Mouse (Mus musculus) heart, adult 2 months (tissue): ENCODE measurements around the gene Kazn. TPM values are rescaled to one million over a fixed set of nuclear protein-coding genes. Genes with fewer than 3 reads are reported as not detected.

ENCODE experiments used
- DNase-seq, 2 experiments: peaks; one replicate each; pipeline ENCODE4 v3.0.0; 2021
- H3K27ac ChIP-seq: fragments of 200-600 bp; 2 replicates; pipeline ENCODE4 v1.8.1; 2022
- H3K27me3 ChIP-seq: fragments of 200-500 bp; 2 replicates; pipeline ENCODE4 v1.6.1; 2012; ENCODE audit warnings: mild to moderate bottlenecking, low read length, inconsistent platforms, mixed read lengths; ENCODE audit not compliant: control insufficient read depth, insufficient read depth
- H3K36me3 ChIP-seq: fragments of 200-500 bp; 2 replicates; pipeline ENCODE4 v1.6.1; 2012; ENCODE audit warnings: low read length, inconsistent platforms; ENCODE audit not compliant: control insufficient read depth, insufficient read depth
- H3K4me1 ChIP-seq: fragments of 200-500 bp; 2 replicates; pipeline ENCODE4 v1.6.1; 2011; ENCODE audit warnings: low read length; ENCODE audit not compliant: control insufficient read depth, insufficient read depth
- H3K4me3 ChIP-seq: fragments of 200-600 bp; 2 replicates; pipeline ENCODE4 v1.8.1; 2022
- H3K79me2 ChIP-seq: fragments of 200-500 bp; replicated peaks from 2 replicates; pipeline ENCODE4 v1.6.1; 2012; ENCODE audit warnings: mild to moderate bottlenecking, inconsistent platforms, low read length, moderate library complexity, mixed read lengths; ENCODE audit not compliant: control insufficient read depth, insufficient read depth
- H3K9ac ChIP-seq: fragments of 200-500 bp; 2 replicates; pipeline ENCODE4 v1.6.1; 2012; ENCODE audit warnings: low read depth, mild to moderate bottlenecking, control low read depth, inconsistent platforms, low read length, mixed read lengths
- CTCF ChIP-seq: fragments of 200-600 bp; IDR thresholded peaks from 2 replicates; pipeline ENCODE4 v1.8.1; 2022; ENCODE audit warnings: antibody characterized with exemption, mild to moderate bottlenecking, moderate library complexity
- EP300 ChIP-seq: fragments of 200-500 bp; IDR thresholded peaks from 2 replicates; pipeline ENCODE4 v1.6.1; 2011; ENCODE audit warnings: low read depth, low read length, control low read depth; ENCODE audit not compliant: insufficient read depth
- POLR2A ChIP-seq: fragments of 200-500 bp; IDR thresholded peaks from 2 replicates; pipeline ENCODE4 v1.6.1; 2011; ENCODE audit warnings: mild to moderate bottlenecking, low read depth, low read length, control low read depth; ENCODE audit not compliant: insufficient read depth
- WGBS: fragments of 180-500 bp; shearing (Covaris S2); methylation state at CpG from one replicate; pipeline ENCODE4 v1.1.7; 2018; 5-methylcytosine and 5-hydroxymethylcytosine counted together
- intact Hi-C: fragments of 180-260 bp; cut with DNase I; formaldehyde crosslinking; loops from one replicate; pipeline ENCODE4 v1.15.1; 2025
- polyA plus RNA-seq: library from polyadenylated mRNA; depleted of rRNA; stranded (reverse); fragments of >200 nt; gene quantifications from 2 replicates; pipeline ENCODE4 v1.2.3, GENCODE M21; 2012
- total RNA-seq, 2 experiments: library from RNA; stranded (reverse); gene quantifications; 2 replicates each; pipeline ENCODE4 v1.2.3; 2021

Kazn gene
- total and polyA plus RNA-seq, 3 experiments = 2.4 to 5.7 (median 3.4) TPM

GRCm38 (mm10) chr4:142065270-142065669 is 173.9 kb downstream of the Kazn start:
- no peak for TF ChIP-seq EP300
- no peak for TF ChIP-seq CTCF
- no peak for TF ChIP-seq POLR2A
- intact Hi-C loops = no loop called here
- no peaks in the 10 kb centered on the region for H3K79me2 ChIP-seq
- peak; percentile 66 to 67 for DNase-seq
- no peak overlapping the region for H3K4me3 ChIP-seq
- 30% methylated on average over 8 of the region's 8 CpGs for WGBS
- H3K27me3 ChIP-seq = no peaks in the 10 kb centered on the region
- H3K4me1 ChIP-seq = peaks cover 12% of the 10 kb centered on the region
- peak overlapping the region; percentile 53 for H3K27ac ChIP-seq
- no peak overlapping the region for H3K9ac ChIP-seq
- no peaks in the 10 kb centered on the region for H3K36me3 ChIP-seq

GRCm38 (mm10) chr4:142064582-142065228 is 174.5 kb downstream of the Kazn start:
- WGBS = 89% methylated on average over 11 of the region's 11 CpGs
- TF ChIP-seq EP300 (no peak), POLR2A (no peak), CTCF (no peak)
- no peaks in the 10 kb centered on the region for H3K79me2 ChIP-seq
- H3K9ac ChIP-seq = no peak overlapping the region
- no peaks in the 10 kb centered on the region for H3K27me3 ChIP-seq
- H3K36me3 ChIP-seq = no peaks in the 10 kb centered on the region
- intact Hi-C loops = no loop called here
- DNase-seq = no peak
- H3K4me3 ChIP-seq = no peak overlapping the region
- H3K4me1 ChIP-seq = peaks cover 13% of the 10 kb centered on the region
- peak overlapping the region; percentile 53; the same call in 1 of the 2 replicates for H3K27ac ChIP-seq

- Histone ChIP-seq H3K27me3 (no peaks in the 10 kb centered on the region), H3K27ac (no peak overlapping the region), H3K4me1 (peaks cover 16% of the 10 kb centered on the region), H3K36me3 (no peaks in the 10 kb centered on the region), H3K9ac (no peak overlapping the region), H3K4me3 (no peak overlapping the region), H3K79me2 (no peaks in the 10 kb centered on the region)
- intact Hi-C loops = no loop called here
- no peak for DNase-seq
- 86% methylated on average over 8 of the region's 8 CpGs for WGBS
- TF ChIP-seq CTCF = no peak
- TF ChIP-seq EP300 = no peak
- no peak for TF ChIP-seq POLR2A
Observed at GRCm38 (mm10) chr4:142063057-142063534, 176.1 kb downstream of the Kazn start.

- 82% methylated on average over 23 of the region's 23 CpGs for WGBS
- Histone ChIP-seq H3K36me3 (no peaks in the 10 kb centered on the region), H3K27ac (no peak overlapping the region), H3K4me1 (peaks cover 16% of the 10 kb centered on the region), H3K27me3 (no peaks in the 10 kb centered on the region), H3K4me3 (no peak overlapping the region), H3K79me2 (no peaks in the 10 kb centered on the region), H3K9ac (no peak overlapping the region)
- intact Hi-C loops = no loop called here
- TF ChIP-seq CTCF (no peak), POLR2A (no peak)
- no peak for DNase-seq
Observed at GRCm38 (mm10) chr4:142061485-142062240, 177.5 kb downstream of the Kazn start.

GRCm38 (mm10) chr4:142060455-142061378 is 178.5 kb downstream of the Kazn start:
- no peaks in the 10 kb centered on the region for H3K79me2 ChIP-seq
- H3K9ac ChIP-seq = no peak overlapping the region
- H3K4me3 ChIP-seq = no peak overlapping the region
- no peak for TF ChIP-seq EP300
- no peak for TF ChIP-seq CTCF
- TF ChIP-seq POLR2A = no peak
- intact Hi-C loops = no loop called here
- no peaks in the 10 kb centered on the region for H3K36me3 ChIP-seq
- 59% methylated on average over 18 of the region's 18 CpGs for WGBS
- peak; percentile 56 to 71 for DNase-seq
- H3K27ac ChIP-seq = no peak overlapping the region
- no peaks in the 10 kb centered on the region for H3K27me3 ChIP-seq
- H3K4me1 ChIP-seq = peaks cover 11% of the 10 kb centered on the region
